Mouse (Mus musculus) embryonic facial prominence, embryonic 12.5 days (tissue): ENCODE data around the gene Ppp1r10. TPM values are rescaled to one million over a fixed set of nuclear protein-coding genes. Genes with fewer than 3 reads are reported as not detected.

Experiments
- ATAC-seq: fragments of 200-750 bp; cut with Nextera tagmentation; 2 replicates; pipeline ENCODE4 v1.8.0; 2017; ENCODE audit not compliant: insufficient number of reproducible peaks, insufficient read depth, low FRiP score, low TSS enrichment
- H3K27ac ChIP-seq: fragments of 300-500 bp; sonication (generic); 2 replicates; pipeline ENCODE4 v1.5.1; 2016; ENCODE audit warnings: mild to moderate bottlenecking
- H3K27me3 ChIP-seq: fragments of 300-500 bp; sonication (generic); 2 replicates; pipeline ENCODE4 v1.6.1; 2016; ENCODE audit warnings: mild to moderate bottlenecking, moderate library complexity
- H3K36me3 ChIP-seq: fragments of 300-500 bp; sonication (generic); 2 replicates; pipeline ENCODE4 v1.6.1; 2016; ENCODE audit warnings: mild to moderate bottlenecking
- H3K4me1 ChIP-seq: fragments of 300-500 bp; sonication (generic); 2 replicates; pipeline ENCODE4 v1.6.1; 2016
- H3K4me2 ChIP-seq: fragments of 300-500 bp; sonication (generic); replicated peaks from 2 replicates; pipeline ENCODE4 v1.6.1; 2016; ENCODE audit warnings: mild to moderate bottlenecking, moderate library complexity
- H3K4me3 ChIP-seq: fragments of 300-500 bp; sonication (generic); 2 replicates; pipeline ENCODE4 v1.5.1; 2016; ENCODE audit warnings: mild to moderate bottlenecking
- H3K9ac ChIP-seq: fragments of 300-500 bp; sonication (generic); 2 replicates; pipeline ENCODE4 v1.6.1; 2016; ENCODE audit warnings: mild to moderate bottlenecking, moderate library complexity
- H3K9me3 ChIP-seq: fragments of 300-500 bp; sonication (generic); 2 replicates; pipeline ENCODE4 v1.6.1; 2016; ENCODE audit warnings: mild to moderate bottlenecking, moderate library complexity
- WGBS: fragments of 180-500 bp; shearing (Covaris S2); methylation state at CpG from one replicate; pipeline ENCODE4 v1.1.7; 2016; 5-methylcytosine and 5-hydroxymethylcytosine counted together
- polyA plus RNA-seq: library from polyadenylated mRNA; unstranded; fragments of >200 nt; fragmentation: Nextera tagmentation; extraction: Ambion mirVana; gene quantifications from 2 replicates; pipeline ENCODE4 v1.2.1, GENCODE M21; 2016

Ppp1r10 gene
- polyA plus RNA-seq, 1 experiment from 2014 or later, result 51.9 TPM

DNA sequence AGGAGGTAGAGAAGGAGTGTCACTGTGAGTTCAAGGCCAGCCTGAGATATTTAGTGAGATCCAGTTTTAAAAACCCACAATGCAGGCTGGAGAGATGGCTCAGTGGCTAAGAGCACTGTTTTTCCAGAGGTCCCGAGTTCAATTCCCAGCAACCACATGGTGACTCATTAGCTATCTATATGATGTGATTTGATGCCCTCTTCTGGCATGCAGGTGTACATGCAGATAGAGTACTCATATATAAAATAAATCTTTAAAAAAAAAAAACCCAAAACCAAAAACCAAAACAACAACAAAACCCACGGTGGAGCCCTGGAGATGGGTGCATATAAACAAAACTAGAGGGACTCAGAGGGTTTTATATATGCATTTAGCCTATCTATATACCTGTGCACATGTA, 8.6 kb upstream of the Ppp1r10 start:
- 86% methylated on average over 2 of the region's 2 CpGs for WGBS
- no peak overlapping the region for H3K4me2 ChIP-seq
- H3K36me3 ChIP-seq, result peaks cover 66% of the 10 kb centered on the region

DNA sequence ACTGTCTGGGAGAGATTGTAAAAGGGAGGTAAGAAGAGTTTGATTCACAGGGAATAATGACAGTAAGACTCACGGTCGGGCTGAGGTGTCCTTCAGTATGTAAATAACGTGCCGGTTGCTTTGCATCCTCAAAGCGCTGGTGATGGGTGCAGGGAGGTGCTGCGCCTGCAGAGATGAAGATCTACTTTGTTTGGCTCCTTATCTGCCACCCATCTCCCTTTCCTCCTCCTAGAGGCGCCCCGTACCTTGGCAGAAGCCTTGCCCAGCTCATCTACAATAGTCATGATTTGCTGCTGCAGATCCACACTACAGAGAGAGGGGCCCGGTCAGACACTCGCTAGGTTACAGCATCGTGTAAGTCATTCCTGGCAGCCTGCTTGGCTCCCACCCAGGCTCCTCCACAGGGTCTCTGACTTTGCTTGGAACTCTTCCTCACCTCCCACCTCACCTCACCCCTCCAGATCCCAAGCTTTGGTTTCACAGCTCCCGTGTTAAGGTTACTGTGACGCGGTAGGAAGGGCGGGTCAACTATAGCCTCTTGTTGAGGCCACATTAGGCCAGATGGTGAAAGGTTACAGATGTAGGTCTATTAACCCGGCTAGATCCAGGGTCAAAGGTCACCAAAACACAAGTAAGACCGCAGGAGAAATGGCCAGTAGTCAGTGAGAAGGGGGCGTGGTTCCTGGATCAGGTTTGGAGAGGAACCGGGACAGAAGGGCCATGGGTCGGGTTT, 6.9 kb upstream of the Ppp1r10 start:
- ATAC-seq, result peak; percentile 30; the same call in 1 of the 2 replicates
- 25% methylated on average over 20 of the region's 20 CpGs for WGBS
- Histone ChIP-seq H3K36me3 (peaks cover 57% of the 10 kb centered on the region), H3K4me2 (peak overlapping the region; percentile 87), H3K27ac (peak overlapping the region; percentile 78), H3K9me3 (no peaks in the 10 kb centered on the region), H3K27me3 (no peaks in the 10 kb centered on the region), H3K4me3 (peak overlapping the region; percentile 79), H3K9ac (peak overlapping the region; percentile 80), H3K4me1 (peaks cover 19% of the 10 kb centered on the region)

More for the DNA sequence above, 8.6 kb upstream of the Ppp1r10 start:
- no peak overlapping the region for H3K27ac ChIP-seq
- H3K4me3 ChIP-seq, result no peak overlapping the region
- ATAC-seq, result no peak
- no peak overlapping the region for H3K9ac ChIP-seq
- H3K4me1 ChIP-seq, result peaks cover 19% of the 10 kb centered on the region
- H3K9me3 ChIP-seq, result no peaks in the 10 kb centered on the region
- H3K27me3 ChIP-seq, result no peaks in the 10 kb centered on the region

DNA sequence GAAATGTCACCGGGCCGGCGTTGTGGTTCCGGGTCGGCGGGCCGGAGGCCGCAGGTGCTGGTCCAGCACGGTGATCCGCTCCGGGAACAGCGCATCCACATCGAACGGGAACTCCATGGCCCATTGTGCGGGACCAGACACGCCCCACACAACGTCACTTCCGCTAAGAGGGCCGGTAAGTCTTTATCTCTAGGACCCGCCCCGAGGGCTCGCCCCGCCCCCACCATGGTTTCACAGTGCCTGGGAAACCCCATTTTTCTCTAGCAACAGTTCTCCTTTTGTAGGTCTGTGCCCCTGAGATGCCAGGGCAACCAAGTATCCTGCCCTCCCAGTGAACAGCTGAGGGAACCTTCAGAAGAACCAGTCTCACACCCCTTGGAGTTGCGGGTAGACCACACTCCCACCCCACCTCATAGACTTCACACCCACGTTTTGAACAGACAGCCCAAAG, 6.3 kb upstream of the Ppp1r10 start, which contains the start of gene Atat1:
Atat1 (minus strand) TSS at position 157 of the 451 bp plus-strand sequence.
- no peaks in the 10 kb centered on the region for H3K27me3 ChIP-seq
- 4% methylated on average over 25 of the region's 25 CpGs for WGBS
- peak within 1 kb of the TSS; percentile 80 for H3K9ac ChIP-seq
- no peaks in the 10 kb centered on the region for H3K9me3 ChIP-seq
- peak; percentile 86 for ATAC-seq
- H3K4me1 ChIP-seq, result peaks cover 19% of the 10 kb centered on the region
- peak within 1 kb of the TSS; percentile 78 for H3K27ac ChIP-seq
- peaks cover 51% of the 10 kb centered on the region for H3K36me3 ChIP-seq
- H3K4me3 ChIP-seq, result peak within 1 kb of the TSS; percentile 79
- peak within 1 kb of the TSS; percentile 87 for H3K4me2 ChIP-seq

DNA sequence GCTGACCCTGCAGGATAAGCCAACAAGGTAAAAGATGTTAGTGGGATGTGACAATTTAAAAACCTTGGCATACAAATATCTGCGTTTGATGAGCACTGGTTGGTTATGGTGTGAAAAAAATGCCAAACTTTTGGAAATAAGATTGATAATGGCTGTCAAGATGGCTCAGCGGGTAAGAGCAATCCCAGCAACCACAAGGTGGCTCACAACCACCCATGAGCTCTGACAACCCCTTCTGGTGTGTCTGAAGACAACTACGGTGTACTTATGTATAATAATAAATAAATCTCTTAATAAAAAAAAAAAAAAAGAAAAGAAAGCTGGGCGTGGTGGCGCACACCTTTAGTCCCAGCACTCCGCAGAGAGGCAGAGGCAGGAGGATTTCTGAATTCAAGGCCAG, 1.3 kb upstream of the Ppp1r10 start:
- H3K9ac ChIP-seq, result no peak overlapping the region
- H3K4me2 ChIP-seq, result peak overlapping the region; percentile 83
- no peak for ATAC-seq
- peak overlapping the region; percentile 57; the same call in 1 of the 2 replicates for H3K4me3 ChIP-seq
- H3K4me1 ChIP-seq, result peaks cover 15% of the 10 kb centered on the region
- H3K36me3 ChIP-seq, result peaks cover 18% of the 10 kb centered on the region; the same call in 1 of the 2 replicates
- H3K27ac ChIP-seq, result no peak overlapping the region
- H3K27me3 ChIP-seq, result no peaks in the 10 kb centered on the region
- H3K9me3 ChIP-seq, result no peaks in the 10 kb centered on the region
- 83% methylated on average over 6 of the region's 6 CpGs for WGBS

DNA sequence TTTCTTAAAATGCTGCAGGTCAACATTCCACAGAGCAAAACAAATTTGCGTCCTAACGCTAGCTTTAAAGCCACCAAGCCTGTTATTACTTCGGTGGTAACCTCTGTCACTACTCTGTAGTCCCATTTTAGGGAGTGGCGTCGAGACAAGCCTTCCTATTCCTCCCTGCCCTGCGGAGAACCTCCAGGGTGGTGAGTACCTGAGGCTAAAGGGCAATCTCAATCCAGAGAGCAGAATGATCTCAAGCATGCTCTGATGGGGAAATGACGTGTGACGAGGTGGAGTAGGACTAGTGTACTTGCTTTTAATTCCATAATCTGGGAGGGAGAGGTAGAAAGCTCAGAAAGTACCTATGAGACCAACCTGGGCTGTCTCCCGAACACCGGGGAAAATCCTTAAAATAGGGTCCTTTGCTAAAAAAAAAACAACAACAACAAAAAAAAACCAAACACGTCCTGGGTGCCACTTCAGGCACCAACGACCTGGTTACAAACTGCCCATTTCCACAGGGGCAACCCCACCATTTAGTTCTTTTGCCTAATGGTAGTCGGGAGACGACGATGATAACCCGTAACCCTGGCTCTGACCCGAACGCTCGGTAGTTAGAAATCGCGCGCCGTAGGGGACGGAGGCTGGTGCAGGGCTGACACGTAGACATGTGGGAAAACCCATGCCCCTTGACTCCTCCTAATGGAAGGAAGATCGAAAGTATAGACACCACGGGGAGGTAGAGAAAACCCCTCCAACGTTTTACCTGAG, 517 bp upstream of the Ppp1r10 start:
- Histone ChIP-seq H3K9ac (peak overlapping the region; percentile 82), H3K4me1 (peaks cover 20% of the 10 kb centered on the region), H3K9me3 (no peaks in the 10 kb centered on the region), H3K27me3 (no peaks in the 10 kb centered on the region), H3K36me3 (peaks cover 18% of the 10 kb centered on the region; the same call in 1 of the 2 replicates), H3K4me3 (peak overlapping the region; percentile 57), H3K27ac (peak overlapping the region; percentile 98), H3K4me2 (peak overlapping the region; percentile 83)
- WGBS, result 2% methylated on average over 28 of the region's 28 CpGs
- ATAC-seq, result no peak

GRCm38 (mm10) chr17:35917143-35917462, 869 bp downstream of the Ppp1r10 start:
- Histone ChIP-seq H3K27ac (peak overlapping the region; percentile 98), H3K4me1 (peaks cover 23% of the 10 kb centered on the region), H3K9ac (peak overlapping the region; percentile 82), H3K4me3 (peak overlapping the region; percentile 57), H3K4me2 (peak overlapping the region; percentile 89), H3K27me3 (no peaks in the 10 kb centered on the region), H3K36me3 (peaks cover 12% of the 10 kb centered on the region; the same call in 1 of the 2 replicates), H3K9me3 (no peaks in the 10 kb centered on the region)
- ATAC-seq, result no peak
- WGBS, result 0% methylated on average over 8 of the region's 8 CpGs

DNA sequence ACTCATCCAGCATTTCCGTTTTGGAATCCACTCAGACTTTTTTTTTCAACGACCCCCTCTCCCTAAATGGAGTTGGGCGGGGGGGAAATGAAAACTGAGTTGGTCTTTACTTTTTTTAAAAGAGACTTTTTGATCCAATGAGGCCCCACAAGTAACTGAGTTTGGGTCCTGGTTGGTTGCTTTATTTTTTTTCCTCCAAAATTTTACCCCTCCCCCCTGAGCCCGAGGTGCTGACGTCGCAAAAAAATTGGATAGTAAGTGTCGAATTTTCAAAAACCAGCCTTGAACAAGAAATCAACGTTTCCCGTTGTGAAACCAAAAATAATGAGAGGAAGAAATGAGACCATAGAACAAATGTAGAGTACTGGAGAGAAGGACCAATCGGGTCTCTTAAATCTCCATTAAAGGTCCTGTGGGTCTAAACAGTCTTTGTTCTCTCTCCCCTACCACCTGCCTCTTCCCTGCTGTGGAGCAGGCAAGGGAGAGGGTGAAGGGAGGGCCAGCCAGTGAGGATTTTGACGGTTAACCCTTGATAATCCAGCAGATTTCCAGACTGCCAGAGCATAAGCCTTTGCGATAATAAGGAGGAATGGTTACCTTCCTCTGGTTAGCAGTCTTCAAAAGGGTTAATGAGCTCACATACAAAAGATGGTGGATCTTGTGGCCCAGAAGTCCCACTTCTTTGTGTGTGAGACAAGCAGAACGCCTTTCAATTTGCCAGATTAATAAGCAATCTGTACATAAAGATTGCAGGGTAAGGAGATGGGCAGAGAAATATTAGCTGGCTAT, 1.4 kb downstream of the Ppp1r10 start:
- peaks cover 23% of the 10 kb centered on the region for H3K4me1 ChIP-seq
- no peak for ATAC-seq
- no peaks in the 10 kb centered on the region for H3K9me3 ChIP-seq
- under 1% methylated on average over 13 of the region's 13 CpGs for WGBS
- peak overlapping the region; percentile 82 for H3K9ac ChIP-seq
- H3K27ac ChIP-seq, result peak overlapping the region; percentile 98
- no peaks in the 10 kb centered on the region for H3K27me3 ChIP-seq
- H3K4me3 ChIP-seq, result peak overlapping the region; percentile 57
- peaks cover 7% of the 10 kb centered on the region; the same call in 1 of the 2 replicates for H3K36me3 ChIP-seq
- peak overlapping the region; percentile 89 for H3K4me2 ChIP-seq

DNA sequence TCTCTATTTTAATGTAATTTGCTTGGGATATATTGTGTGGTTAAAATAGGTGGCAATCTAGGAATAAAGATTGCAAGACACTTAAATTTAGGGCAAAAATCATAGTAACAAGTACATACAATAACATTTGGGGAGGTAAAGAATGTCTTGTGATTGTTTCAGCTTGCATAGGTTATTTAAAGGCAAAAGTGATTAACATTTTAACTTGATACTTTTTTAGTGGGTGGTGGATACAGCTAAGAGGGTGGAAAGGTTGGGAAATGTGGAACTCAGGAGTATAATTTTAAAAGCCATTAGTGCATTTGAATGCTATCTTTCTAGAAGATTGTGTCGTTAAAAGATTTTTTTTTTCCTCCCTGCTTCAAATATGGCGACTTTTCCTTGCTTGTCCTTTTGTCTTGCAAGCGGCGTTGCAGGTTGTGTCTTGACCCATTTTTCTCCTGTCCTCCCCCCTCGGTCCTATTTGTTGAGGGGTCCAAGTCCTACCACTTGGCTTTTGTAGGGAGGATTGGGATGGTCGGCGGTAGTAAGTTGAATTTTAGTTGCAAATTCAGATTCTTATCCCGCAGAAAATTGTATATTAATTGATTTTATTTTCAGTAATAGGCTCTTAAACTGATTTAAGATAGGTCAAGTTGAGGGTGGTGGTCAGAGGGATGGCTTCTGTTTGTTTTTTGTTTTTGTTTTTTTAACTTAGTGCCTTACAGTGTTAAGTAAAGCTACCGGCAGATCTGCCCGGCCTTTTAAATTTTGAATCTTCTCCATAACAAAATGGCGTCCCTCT, 2.2 kb downstream of the Ppp1r10 start:
- Histone ChIP-seq H3K4me1 (peaks cover 23% of the 10 kb centered on the region), H3K36me3 (peaks cover 8% of the 10 kb centered on the region), H3K4me2 (peak overlapping the region; percentile 89), H3K9ac (peak overlapping the region; percentile 82), H3K9me3 (no peaks in the 10 kb centered on the region), H3K27me3 (no peaks in the 10 kb centered on the region), H3K27ac (peak overlapping the region; percentile 98), H3K4me3 (peak overlapping the region; percentile 57)
- WGBS, result 0% methylated on average over 11 of the region's 11 CpGs
- no peak for ATAC-seq

GRCm38 (mm10) chr17:35919060-35919715, 3.0 kb downstream of the Ppp1r10 start:
- 14% methylated on average over 7 of the region's 7 CpGs for whole genome bisulfite sequencing
- Histone ChIP-seq H3K4me3 (peak overlapping the region; percentile 57), H3K9ac (peak overlapping the region; percentile 82), H3K27me3 (no peaks in the 10 kb centered on the region), H3K4me1 (peaks cover 23% of the 10 kb centered on the region), H3K4me2 (peak overlapping the region; percentile 89), H3K36me3 (peaks cover 16% of the 10 kb centered on the region), H3K27ac (peak overlapping the region; percentile 98), H3K9me3 (no peaks in the 10 kb centered on the region)
- peak; percentile 25; the same call in 1 of the 2 replicates for ATAC-seq

DNA sequence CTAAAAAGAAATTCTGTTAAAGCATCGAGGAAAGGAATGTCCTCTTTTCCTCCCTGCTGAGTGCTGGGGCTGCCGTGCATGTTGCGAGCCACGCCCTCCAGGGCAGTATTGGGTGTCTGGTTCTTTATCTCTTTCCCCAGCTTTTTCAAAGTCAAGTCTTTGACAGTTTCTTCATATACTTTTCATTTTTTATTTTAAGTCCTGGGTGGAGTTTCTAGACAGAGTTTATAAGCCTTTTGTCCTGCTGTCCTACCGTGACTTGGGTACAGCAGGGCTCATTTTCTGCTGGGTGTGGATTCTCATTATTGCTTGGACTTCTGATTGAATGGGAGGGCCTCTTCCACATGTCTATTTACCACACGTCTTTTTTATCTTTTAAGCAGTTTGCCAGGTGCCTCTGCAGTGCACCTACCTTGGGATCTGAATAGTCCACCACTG, 3.6 kb downstream of the Ppp1r10 start:
- no peaks in the 10 kb centered on the region for H3K27me3 ChIP-seq
- H3K36me3 ChIP-seq, result peaks cover 23% of the 10 kb centered on the region
- H3K9ac ChIP-seq, result peak overlapping the region; percentile 49; the same call in 1 of the 2 replicates
- no peaks in the 10 kb centered on the region for H3K9me3 ChIP-seq
- WGBS, result 57% methylated on average over 6 of the region's 6 CpGs
- peak overlapping the region; percentile 89 for H3K4me2 ChIP-seq
- ATAC-seq, result no peak
- H3K4me3 ChIP-seq, result peak overlapping the region; percentile 28; the same call in 1 of the 2 replicates
- peak overlapping the region; percentile 98 for H3K27ac ChIP-seq
- H3K4me1 ChIP-seq, result peaks cover 23% of the 10 kb centered on the region
